ENCODE assay signal across 8 mouse cellular contexts in the genomic region with DNA sequence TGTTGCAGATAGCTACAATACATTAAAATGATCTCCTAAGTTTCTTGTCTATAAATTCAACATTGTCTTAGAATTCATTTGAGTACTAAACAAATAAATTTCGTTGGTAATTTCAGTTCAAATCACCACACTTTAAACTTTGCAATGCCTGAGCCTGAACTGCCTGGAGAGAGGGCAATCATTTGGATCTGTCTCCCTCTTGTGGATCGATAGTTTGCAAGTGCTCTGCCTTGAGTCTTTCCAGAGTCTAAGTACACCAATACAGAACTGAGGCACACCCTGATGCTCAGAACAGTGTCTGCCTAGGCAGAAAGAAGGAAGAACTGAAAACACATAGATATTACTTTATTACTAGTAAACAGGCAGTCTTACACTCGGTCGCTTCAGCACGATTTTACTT.
A peak's percentile ranks its signal among the peaks of the same experiment; 100 is the strongest.
DNase-seq lines count a peak whose midpoint lies in the region; ATAC-seq and TF ChIP-seq lines count a peak whose summit lies in the region.
"Had no signal": no experiment of that assay in that cellular context is flagged by ENCODE, and none has a peak within 500 bp of the region (broad histone marks: within the 10 kb centered on the region; RNA-seq: fewer than 3 reads in every experiment).

No protein-coding gene starts in this region.

- 30% methylated on average over 5 of the region's 5 CpGs for WGBS in intestine, embryonic 14.5 days
- 61% methylated on average over 5 of the region's 5 CpGs for WGBS in midbrain, postnatal 0 days

- no peak overlapping the region for H3K27ac ChIP-seq in layer of hippocampus, adult 2 months
- no peak overlapping the region for H3K27ac ChIP-seq in intestine, embryonic 14.5 days (ENCODE audit: low read depth)
- H3K27ac ChIP-seq in midbrain, postnatal 0 days (ENCODE audit: low read depth, low read length): no peak overlapping the region
- H3K27ac ChIP-seq: neural tube, embryonic 13.5 days had no signal

- no peaks in the 10 kb centered on the region for H3K4me1 ChIP-seq in intestine, embryonic 14.5 days (replicated peaks; ENCODE audit: control insufficient read depth, insufficient read depth, low read length)
- no peaks in the 10 kb centered on the region for H3K4me1 ChIP-seq in midbrain, postnatal 0 days (ENCODE audit: insufficient read depth, low read length)
- H3K4me1 ChIP-seq: neural tube, embryonic 13.5 days had no signal

- H3K9ac ChIP-seq in intestine, embryonic 14.5 days (ENCODE audit: low read length): no peak overlapping the region
- H3K9ac ChIP-seq in midbrain, postnatal 0 days (replicated peaks; ENCODE audit: low read length, poor library complexity, severe bottlenecking): no peak overlapping the region
- H3K9ac ChIP-seq: neural tube, embryonic 13.5 days had no signal

- no peaks in the 10 kb centered on the region for H3K9me3 ChIP-seq in intestine, embryonic 14.5 days (ENCODE audit: control insufficient read depth, low read length)
- H3K9me3 ChIP-seq in midbrain, postnatal 0 days (ENCODE audit: low read length): no peaks in the 10 kb centered on the region
- H3K9me3 ChIP-seq: neural tube, embryonic 13.5 days had no signal

- H3K36me3 ChIP-seq in intestine, embryonic 14.5 days (ENCODE audit: control insufficient read depth, insufficient read depth, low read length): no peaks in the 10 kb centered on the region
- H3K36me3 ChIP-seq in midbrain, postnatal 0 days (ENCODE audit: insufficient read depth, low read length): no peaks in the 10 kb centered on the region
- H3K36me3 ChIP-seq: neural tube, embryonic 13.5 days had no signal

- peak; percentile 87 for TF ChIP-seq CTCF in layer of hippocampus, adult 2 months (conservative IDR thresholded peaks at IDR 0.05)
- TF ChIP-seq CTCF in midbrain, postnatal 0 days (IDR thresholded peaks at IDR 0.05): peak; percentile 86

- H3K4me3 ChIP-seq in layer of hippocampus, adult 2 months: no peak overlapping the region
- no peak overlapping the region for H3K4me3 ChIP-seq in intestine, embryonic 14.5 days (ENCODE audit: low read depth, low read length)
- H3K4me3 ChIP-seq in midbrain, postnatal 0 days (ENCODE audit: low read depth, low read length): no peak overlapping the region
- H3K4me3 ChIP-seq: neural tube, embryonic 13.5 days had no signal

- peak; percentile 53 to 63 for DNase-seq in layer of hippocampus, adult 2 months (ENCODE audit: low spot score in 2 of 2)
- no peak for DNase-seq in layer of hippocampus, adult 8-10 months (ENCODE audit: low spot score in 2 of 2)
- DNase-seq in MN1 (ENCODE audit: low spot score): peak; percentile 65
- DNase-seq in intestine, embryonic 14.5 days (ENCODE audit: low spot score): no peak
- peak; percentile 70 for DNase-seq in midbrain, postnatal 0 days (ENCODE audit: low spot score)
- DNase-seq in urinary bladder, adult 18-20 months (ENCODE audit: low spot score in 2 of 2): no peak

- ATAC-seq in common myeloid progenitor, adult 5-6 weeks (replicated peaks; ENCODE audit: low read depth, poor library complexity, severe bottlenecking): peak; percentile 84
- ATAC-seq in intestine, embryonic 14.5 days (replicated peaks; ENCODE audit: low FRiP score, low TSS enrichment, low read depth): 0 out of 2 replicates have a peak, but pooled peaks have one; percentile 64
- 0 out of 2 replicates have a peak, but pooled peaks have one; percentile 60 for ATAC-seq in midbrain, postnatal 0 days (ENCODE audit: low FRiP score)

- peak overlapping the region; percentile 23; the same call in 1 of the 2 replicates for H3K4me2 ChIP-seq in intestine, embryonic 14.5 days (ENCODE audit: low read length)
- no peak overlapping the region for H3K4me2 ChIP-seq in midbrain, postnatal 0 days (ENCODE audit: low read depth, low read length, poor library complexity, severe bottlenecking)
- H3K4me2 ChIP-seq: neural tube, embryonic 13.5 days had no signal

- no peaks in the 10 kb centered on the region for H3K27me3 ChIP-seq in intestine, embryonic 14.5 days (replicated peaks; ENCODE audit: control insufficient read depth, insufficient read depth, low read length)
- no peaks in the 10 kb centered on the region for H3K27me3 ChIP-seq in midbrain, postnatal 0 days (ENCODE audit: insufficient read depth, low read length)
- H3K27me3 ChIP-seq: neural tube, embryonic 13.5 days had no signal

Comparison
In these comparisons a context has a peak if more than half of its experiments do, and no peak if none do; other contexts are left out.
1. DNase-seq: peak in layer of hippocampus, adult 2 months (2 of 2), MN1 (single experiment) and midbrain, postnatal 0 days (single experiment); none in layer of hippocampus, adult 8-10 months (0 of 2), intestine, embryonic 14.5 days (single experiment) and urinary bladder, adult 18-20 months (0 of 2).
2. Peak in every context shown above with its lines, with median percentiles within 50 percentile points of each other: ATAC-seq.